Mouse (Mus musculus) stomach, adult 2 months (tissue): ENCODE measurements around the gene Npl. TPM values are rescaled to one million over a fixed set of nuclear protein-coding genes. Genes with fewer than 3 reads are reported as not detected.

Experiments
- polyA plus RNA-seq: library from polyadenylated mRNA; depleted of rRNA; stranded (reverse); fragments of >200 nt; gene quantifications from 2 replicates; pipeline ENCODE4 v1.2.3, GENCODE M21; 2012; rRNA removed

Npl gene
- 0.15 and 0.27 TPM in 2 replicates for polyA plus RNA-seq

GRCm38 (mm10) chr1:153549536-153550199 lies at the start of gene Npl:
Npl (minus strand) TSS chr1:153550045.

GRCm38 (mm10) chr1:153487500-153487879 lies 62.4 kb downstream of the Npl start, which contains the start of gene Dhx9:
Dhx9 (minus strand) TSS chr1:153487660.

Other genes starting within 250 kb of the Npl start
- 27.1 and 35.2 TPM in 2 replicates for gene Lamc1, start 217.3 kb downstream of the Npl start, polyA plus RNA-seq
- not detected in 2 replicates for gene Shcbp1l, start 124.9 kb downstream of the Npl start, polyA plus RNA-seq
- gene Dhx9, start 62.4 kb downstream of the Npl start, polyA plus RNA-seq = 0.46 and 1.4 TPM in 2 replicates
- 0.02 TPM in 1 of 2 replicates, not detected in the other for gene Rgs8, start 103.0 kb upstream of the Npl start, polyA plus RNA-seq
- 0.47 and 0.73 TPM in 2 replicates for gene Rgs16, start 190.3 kb upstream of the Npl start, polyA plus RNA-seq
- 1.6 and 2.8 TPM in 2 replicates for gene Rnasel, start 199.4 kb upstream of the Npl start, polyA plus RNA-seq